Mouse (Mus musculus): ENCODE data around the gene Cinp. TPM values are rescaled to one million over a fixed set of nuclear protein-coding genes. Genes with fewer than 3 reads are reported as not detected.
A peak's percentile ranks its signal among the peaks of the same experiment; 100 is the strongest.

The Cinp gene
- polyA plus RNA-seq (2021): 33.0 TPM

DNA sequence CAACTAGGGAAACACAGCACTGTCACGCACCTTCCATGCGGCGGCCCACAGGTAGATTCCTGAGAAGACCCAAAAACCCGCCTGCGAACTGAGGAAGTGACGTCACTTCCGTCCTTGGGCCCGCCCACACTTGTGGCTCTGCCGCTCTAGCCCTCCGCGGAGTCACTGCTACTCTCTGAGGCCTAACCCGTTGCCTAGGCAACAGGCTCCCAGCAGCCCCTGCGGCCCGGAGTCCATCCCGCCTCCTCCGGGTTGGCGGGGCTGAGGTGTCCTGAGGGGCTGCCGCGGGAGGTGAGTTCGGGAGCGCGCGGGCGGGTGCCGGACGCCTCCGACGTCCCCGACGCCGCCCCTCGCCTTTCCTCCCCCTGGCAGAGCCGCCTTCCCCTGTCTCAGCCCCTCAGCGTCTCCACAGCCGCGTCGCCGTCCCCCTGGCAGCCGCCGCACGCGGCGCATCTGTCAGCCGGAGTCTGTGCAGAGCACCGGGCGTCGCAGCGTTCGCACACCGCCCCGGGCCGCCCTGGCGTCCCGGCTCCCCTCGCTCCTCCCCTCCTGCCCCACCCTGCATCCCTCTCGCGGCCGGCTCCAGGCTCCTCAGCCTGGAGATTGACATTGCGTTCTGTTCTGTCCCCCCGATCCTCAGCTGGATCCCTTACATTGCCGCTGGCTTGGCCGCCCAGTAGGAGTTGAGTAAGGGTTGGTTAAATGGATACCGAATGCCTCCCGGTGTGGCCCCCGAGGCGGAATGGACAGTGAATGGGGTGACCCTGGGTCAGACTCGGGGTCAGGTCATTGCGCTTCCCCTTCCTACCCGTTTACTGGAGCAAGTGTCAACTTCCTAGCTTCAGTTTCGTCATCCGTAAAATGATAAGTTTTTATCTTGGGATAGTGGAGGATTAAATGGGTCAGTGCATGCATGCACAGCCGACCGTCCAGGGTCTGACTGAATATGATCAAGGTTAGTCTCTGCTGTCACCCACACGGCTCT is at the start of gene Cinp, which contains the start of gene Tecpr2:
Cinp (minus strand) TSS at position 110 of the 985 bp plus-strand sequence.
Tecpr2 (plus strand) TSS at position 229 of the 985 bp plus-strand sequence.
- POLR2A ChIA-PET: no interaction called here
- in situ Hi-C loops (cut with MboI; ENCODE audit: low pct_unique_long_range_greater_than_20kb): no loop called here

DNA sequence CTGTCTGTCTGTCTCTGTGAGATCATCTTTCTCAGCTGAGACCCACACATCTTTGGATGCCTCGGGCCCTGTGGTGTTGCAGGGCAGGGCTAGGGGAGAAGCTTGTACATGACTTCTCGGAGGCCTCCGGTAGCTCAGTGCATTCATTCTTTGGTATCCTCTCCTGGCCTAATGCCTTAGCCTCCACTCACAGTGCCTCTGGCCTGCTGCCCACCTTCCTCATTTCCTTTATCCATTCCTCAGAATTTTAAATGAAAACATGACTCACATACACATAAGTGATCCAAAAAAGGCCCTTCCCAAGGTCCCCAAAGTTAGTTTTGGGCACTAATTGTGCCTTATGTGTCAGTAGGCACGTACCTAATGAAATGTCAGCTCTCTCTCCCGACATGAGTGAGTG is 48.6 kb upstream of the Cinp start:
- ChIA-PET CTCF (interaction anchor here (1.3 to 3.7 kb wide), 6 partner anchors 10 to 61 kb away, joined by 5 to 38 read pairs (median 6); partner anchors contain the start of gene Ankrd9), POLR2A (interaction anchor here (0.8 to 1.2 kb wide), 3 partner anchors 14 to 53 kb away, joined by 3 to 4 read pairs (median 3); no protein-coding TSS in a partner anchor)
- no peak for DNase-seq (ENCODE audit: low read depth, low spot score)

More for the DNA sequence above, at the start of gene Cinp, which contains the start of gene Tecpr2:
- no peak for TF ChIP-seq CTCF (IDR thresholded peaks at IDR 0.05)
- CTCF ChIA-PET: no interaction called here
- ATAC-seq (peak; percentile 89), DNase-seq (ENCODE audit: low read depth, low spot score) (peak; percentile 71)
- H3K27me3 ChIP-seq: no peaks in the 10 kb centered on the region

GRCm38 (mm10) chr12:110935983-110936620 is 47.2 kb upstream of the Cinp start:
- in situ Hi-C loops (cut with MboI; ENCODE audit: low pct_unique_long_range_greater_than_20kb): loop anchor here (5.0 to 10.0 kb wide), 2 partner anchors 56 to 189 kb away; no protein-coding TSS in a partner anchor
- peak; percentile 93 for TF ChIP-seq CTCF (IDR thresholded peaks at IDR 0.05)
- ChIA-PET POLR2A (interaction anchor here (0.6 to 1.0 kb wide), 2 partner anchors 50 kb away, joined by 3 read pairs; no protein-coding TSS in a partner anchor), CTCF (interaction anchor here (1.0 to 3.7 kb wide), 10 partner anchors 8 to 63 kb away, joined by 3 to 38 read pairs (median 6); partner anchors contain the start of gene Ankrd9)
- no peaks in the 10 kb centered on the region for H3K27me3 ChIP-seq
- peak; percentile 46 for DNase-seq (ENCODE audit: low read depth, low spot score)
- ATAC-seq: peak; percentile 60

More for the DNA sequence above, 48.6 kb upstream of the Cinp start:
- no peak for TF ChIP-seq CTCF (IDR thresholded peaks at IDR 0.05)
- H3K27me3 ChIP-seq: no peaks in the 10 kb centered on the region
- in situ Hi-C loops (cut with MboI; ENCODE audit: low pct_unique_long_range_greater_than_20kb): loop anchor here (5.0 to 10.0 kb wide), 2 partner anchors 55 to 187 kb away; no protein-coding TSS in a partner anchor
- no peak for ATAC-seq

DNA sequence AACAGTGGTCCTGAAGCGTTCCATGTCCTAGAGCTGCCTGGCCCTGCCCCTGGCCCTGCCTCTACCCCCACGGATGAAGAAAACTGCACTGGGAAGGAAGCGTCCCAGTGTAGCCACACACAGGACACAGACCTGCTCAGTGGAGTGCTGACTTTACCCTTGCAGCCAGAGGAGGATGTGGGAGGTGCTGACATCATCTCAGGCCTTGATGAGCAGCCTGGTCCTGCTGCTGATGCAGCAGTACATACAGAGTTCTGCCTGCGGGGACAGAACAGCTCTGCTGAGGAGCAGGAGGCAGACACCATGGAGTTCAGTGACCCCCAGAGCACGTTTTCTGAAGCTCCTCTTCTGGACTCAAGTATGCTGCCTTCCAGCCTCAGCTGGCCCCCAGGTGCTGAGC is 43.9 kb upstream of the Cinp start:
- in situ Hi-C loops (cut with MboI; ENCODE audit: low pct_unique_long_range_greater_than_20kb): loop anchor here (10.0 kb wide), 1 partner anchor 192 kb away; no protein-coding TSS in a partner anchor
- POLR2A ChIA-PET: no interaction called here
- DNase-seq (ENCODE audit: low read depth, low spot score) (no peak), ATAC-seq (no peak)
- CTCF ChIA-PET: interaction anchor here (0.6 kb wide), 1 partner anchor 114 kb away, joined by 3 read pairs; no protein-coding TSS in a partner anchor
- H3K27me3 ChIP-seq: no peaks in the 10 kb centered on the region
- TF ChIP-seq CTCF (IDR thresholded peaks at IDR 0.05): no peak

- ATAC-seq: no peak
- no peaks in the 10 kb centered on the region for H3K27me3 ChIP-seq
- TF ChIP-seq CTCF (IDR thresholded peaks at IDR 0.05): no peak
- ChIA-PET CTCF (interaction anchor here (0.6 to 1.8 kb wide), 3 partner anchors 12 to 151 kb away, joined by 3 to 7 read pairs (median 3); no protein-coding TSS in a partner anchor), POLR2A (no interaction called here)
- in situ Hi-C loops (cut with MboI; ENCODE audit: low pct_unique_long_range_greater_than_20kb): no loop called here
- DNase-seq (ENCODE audit: low read depth, low spot score): no peak
Measured at GRCm38 (mm10) chr12:110921572-110921971, 32.6 kb upstream of the Cinp start.

DNA sequence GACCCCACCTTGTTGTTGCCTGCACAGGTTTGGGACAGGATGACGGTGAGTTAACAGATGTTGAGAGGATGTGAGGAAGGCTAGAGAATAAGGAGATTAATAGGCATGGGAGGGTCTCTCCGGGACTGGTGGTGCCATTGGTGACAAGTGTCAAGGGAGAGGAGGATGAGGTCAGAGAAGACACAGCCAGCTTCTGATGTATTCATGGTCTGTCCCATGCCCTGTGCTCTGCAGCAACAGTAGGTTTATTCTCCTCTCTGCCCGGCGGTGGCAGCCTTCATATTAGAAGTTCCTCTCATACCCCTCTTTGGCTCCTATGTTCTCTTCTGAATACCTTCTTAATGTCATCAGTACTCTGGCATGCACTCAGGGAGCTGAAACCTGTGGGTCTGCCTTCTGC is 31.3 kb upstream of the Cinp start:
- ATAC-seq (no peak), DNase-seq (ENCODE audit: low read depth, low spot score) (no peak)
- ChIA-PET CTCF (no interaction called here), POLR2A (no interaction called here)
- in situ Hi-C loops (cut with MboI; ENCODE audit: low pct_unique_long_range_greater_than_20kb): no loop called here
- no peak for TF ChIP-seq CTCF (IDR thresholded peaks at IDR 0.05)
- H3K27me3 ChIP-seq: no peaks in the 10 kb centered on the region

DNA sequence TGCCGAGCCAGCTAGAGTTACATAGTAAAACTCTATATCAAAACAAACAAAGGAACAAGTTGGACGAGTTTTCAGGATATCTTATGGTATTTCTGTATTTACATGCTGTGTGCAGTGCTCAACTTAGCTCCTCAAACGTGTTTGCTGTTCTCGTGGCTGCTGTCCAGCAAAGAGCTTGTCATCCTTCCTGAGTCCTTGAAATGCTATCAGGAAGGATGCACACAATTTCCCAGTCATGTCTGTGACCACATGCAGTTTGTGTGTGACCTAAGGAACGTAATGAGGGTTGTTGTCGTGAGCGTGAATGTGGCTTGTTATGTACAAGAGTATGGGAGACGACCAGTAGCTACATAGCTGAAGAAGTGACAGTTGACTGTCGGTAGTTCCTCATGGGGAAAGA is 26.8 kb upstream of the Cinp start:
- no peak for TF ChIP-seq CTCF (IDR thresholded peaks at IDR 0.05)
- DNase-seq (ENCODE audit: low read depth, low spot score) (no peak), ATAC-seq (no peak)
- H3K27me3 ChIP-seq: no peaks in the 10 kb centered on the region
- POLR2A ChIA-PET: no interaction called here
- in situ Hi-C loops (cut with MboI; ENCODE audit: low pct_unique_long_range_greater_than_20kb): no loop called here
- CTCF ChIA-PET: interaction anchor here (1.2 kb wide), 1 partner anchor 13 kb away, joined by 3 read pairs; no protein-coding TSS in a partner anchor

- ChIA-PET POLR2A (interaction anchor here (0.6 kb wide), 1 partner anchor 55 kb away, joined by 4 read pairs; no protein-coding TSS in a partner anchor), CTCF (interaction anchor here (0.9 to 1.8 kb wide), 2 partner anchors 12 to 82 kb away, joined by 3 read pairs; no protein-coding TSS in a partner anchor)
- H3K27me3 ChIP-seq: no peaks in the 10 kb centered on the region
- DNase-seq (ENCODE audit: low read depth, low spot score) (no peak), ATAC-seq (no peak)
- in situ Hi-C loops (cut with MboI; ENCODE audit: low pct_unique_long_range_greater_than_20kb): no loop called here
- TF ChIP-seq CTCF (IDR thresholded peaks at IDR 0.05): no peak
Measured at GRCm38 (mm10) chr12:110909962-110910361, 21.0 kb upstream of the Cinp start.

DNA sequence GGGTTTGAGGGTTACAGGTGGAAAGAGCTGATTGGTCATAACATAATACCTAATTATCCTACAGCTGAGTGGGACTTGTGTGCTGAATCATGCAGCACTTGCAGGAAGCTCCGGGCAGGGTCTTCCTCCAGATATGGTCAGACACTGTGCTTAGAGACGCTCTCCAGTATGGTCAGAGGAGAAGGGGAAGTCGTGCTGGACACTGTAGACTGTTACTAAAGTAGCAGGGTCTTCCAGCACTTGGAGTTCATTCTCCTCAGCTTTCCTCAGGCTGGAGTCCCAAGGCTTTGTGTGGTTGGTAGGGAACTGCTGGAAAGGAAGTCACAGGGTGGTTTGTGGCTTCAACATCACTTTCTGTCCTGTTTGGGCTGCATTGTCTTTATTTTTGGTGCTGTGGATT is 18.9 kb upstream of the Cinp start:
- CTCF ChIA-PET: interaction anchor here (1.2 kb wide), 1 partner anchor 17 kb away, joined by 3 read pairs; no protein-coding TSS in a partner anchor
- POLR2A ChIA-PET: interaction anchor here (1.4 kb wide), 1 partner anchor 11 kb away, joined by 4 read pairs; no protein-coding TSS in a partner anchor
- no peak for ATAC-seq

DNA sequence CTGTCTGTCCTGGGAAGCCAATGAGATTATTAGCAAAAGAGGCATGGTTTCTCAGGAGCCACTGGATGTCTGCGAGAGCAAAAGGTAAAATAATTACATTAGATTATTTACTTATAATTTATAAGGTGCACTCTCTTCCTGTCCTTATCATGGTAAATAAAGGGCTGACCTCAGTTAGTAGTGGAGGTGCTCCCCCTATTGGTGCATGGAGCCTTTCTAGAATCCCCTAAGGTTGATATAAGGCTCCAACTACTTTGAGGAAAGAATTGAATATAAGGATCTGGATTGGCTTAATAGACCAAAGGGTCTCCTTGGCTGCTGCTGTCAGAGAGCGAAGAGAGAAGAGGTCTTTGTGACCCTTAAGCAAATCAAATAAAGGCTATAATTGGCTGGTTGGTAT is 14.6 kb upstream of the Cinp start:
- in situ Hi-C loops (cut with MboI; ENCODE audit: low pct_unique_long_range_greater_than_20kb): no loop called here
- no peaks in the 10 kb centered on the region for H3K27me3 ChIP-seq
- TF ChIP-seq CTCF (IDR thresholded peaks at IDR 0.05): peak; percentile 40
- ATAC-seq (no peak), DNase-seq (ENCODE audit: low read depth, low spot score) (no peak)
- POLR2A ChIA-PET: no interaction called here
- CTCF ChIA-PET: no interaction called here

More for the DNA sequence above, 18.9 kb upstream of the Cinp start:
- H3K27me3 ChIP-seq: no peaks in the 10 kb centered on the region
- no peak for DNase-seq (ENCODE audit: low read depth, low spot score)
- TF ChIP-seq CTCF (IDR thresholded peaks at IDR 0.05): no peak
- in situ Hi-C loops (cut with MboI; ENCODE audit: low pct_unique_long_range_greater_than_20kb): no loop called here

All from Patski (cell line).